Mouse (Mus musculus): ENCODE results near the gene Clic3.

Gene Clic3

DNA sequence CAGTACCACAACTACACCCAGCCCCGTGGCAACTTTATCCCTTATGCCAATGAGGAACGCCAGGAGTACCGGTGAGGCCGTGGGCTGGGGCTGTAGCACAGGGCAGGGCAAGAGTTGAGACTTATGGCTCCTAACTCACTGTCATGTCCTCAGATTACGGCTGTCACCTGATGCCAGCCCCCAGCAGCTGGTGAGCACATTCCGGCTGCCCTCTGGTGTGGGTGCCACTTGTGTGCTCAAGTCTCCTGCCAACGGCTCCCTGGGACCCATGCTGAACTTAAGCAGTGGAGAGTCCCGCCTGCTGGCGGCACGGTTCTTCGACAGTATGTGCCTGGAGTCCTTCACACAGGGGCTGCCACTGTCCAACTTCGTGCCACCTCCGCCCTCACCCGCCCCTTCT is 14.0 kb upstream of the Clic3 start:
- in situ Hi-C loops (cut with MboI, MseI) = no loop called here

- in situ Hi-C loops (cut with MboI, MseI) = no loop called here
These were observed 5.6 kb upstream of the Clic3 start for GRCm38 (mm10) chr2:25450853-25451647.

GRCm38 (mm10) chr2:25452951-25453350 is 3.7 kb upstream of the Clic3 start:
- in situ Hi-C loops (cut with MboI, MseI) = no loop called here

DNA sequence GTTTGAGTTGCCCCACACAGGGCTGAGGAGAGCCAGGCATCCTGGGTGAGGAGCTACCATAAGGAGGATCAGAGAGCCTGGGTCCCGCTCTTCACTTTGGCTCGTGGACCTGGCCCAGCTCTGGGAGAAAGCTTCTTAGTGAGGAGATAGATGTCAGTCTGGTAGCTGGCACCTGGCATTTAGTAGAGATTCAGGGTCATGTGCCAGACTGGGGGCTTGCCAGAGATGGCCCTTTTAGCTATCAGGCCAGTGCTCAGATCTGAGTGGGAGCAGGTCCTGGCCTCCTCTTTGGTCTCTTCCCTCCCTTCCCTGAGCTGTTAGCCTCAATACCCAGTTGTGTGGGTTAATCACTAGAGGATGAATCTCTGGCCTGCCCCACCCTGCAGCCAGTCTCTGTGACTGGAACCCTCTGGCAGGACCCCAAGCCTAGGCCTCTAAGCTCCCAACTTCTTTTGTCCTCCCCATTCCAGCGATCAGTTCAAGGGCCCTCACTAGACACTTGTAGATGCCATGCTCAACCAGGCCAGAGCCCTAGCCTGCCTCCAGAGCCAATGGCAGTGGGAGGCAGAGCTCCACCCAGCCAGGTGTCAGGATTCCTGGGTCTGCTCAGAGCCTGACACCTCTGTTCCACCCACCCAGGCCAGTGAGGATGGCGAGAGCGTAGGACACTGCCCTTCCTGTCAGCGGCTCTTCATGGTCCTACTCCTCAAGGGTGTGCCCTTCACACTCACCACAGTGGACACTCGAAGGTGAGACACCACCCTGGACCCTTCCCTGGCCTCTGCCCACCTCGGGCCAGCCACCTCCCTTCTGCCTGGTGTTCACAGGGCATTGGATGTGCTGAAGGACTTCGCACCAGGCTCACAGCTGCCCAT is 621 bp downstream of the Clic3 start:
- in situ Hi-C loops (cut with MboI, MseI) = no loop called here

GRCm38 (mm10) chr2:25458911-25459310 is 2.3 kb downstream of the Clic3 start:
- in situ Hi-C loops (cut with MboI, MseI) = no loop called here

- in situ Hi-C loops (cut with MboI, MseI) = no loop called here
These were observed 3.5 kb downstream of the Clic3 start for GRCm38 (mm10) chr2:25460135-25460534.

GRCm38 (mm10) chr2:25460551-25461309 is 4.1 kb downstream of the Clic3 start, which contains the start of gene Paxx:
Paxx (minus strand) TSS chr2:25461094.
- in situ Hi-C loops (cut with MboI, MseI) = no loop called here

GRCm38 (mm10) chr2:25461407-25461806 is 4.8 kb downstream of the Clic3 start:
- in situ Hi-C loops (cut with MboI, MseI) = no loop called here

GRCm38 (mm10) chr2:25463630-25464029 is 7.0 kb downstream of the Clic3 start:
- in situ Hi-C loops (cut with MboI, MseI) = no loop called here

GRCm38 (mm10) chr2:25465256-25465655 is 8.6 kb downstream of the Clic3 start:
- in situ Hi-C loops (cut with MboI, MseI) = no loop called here

DNA sequence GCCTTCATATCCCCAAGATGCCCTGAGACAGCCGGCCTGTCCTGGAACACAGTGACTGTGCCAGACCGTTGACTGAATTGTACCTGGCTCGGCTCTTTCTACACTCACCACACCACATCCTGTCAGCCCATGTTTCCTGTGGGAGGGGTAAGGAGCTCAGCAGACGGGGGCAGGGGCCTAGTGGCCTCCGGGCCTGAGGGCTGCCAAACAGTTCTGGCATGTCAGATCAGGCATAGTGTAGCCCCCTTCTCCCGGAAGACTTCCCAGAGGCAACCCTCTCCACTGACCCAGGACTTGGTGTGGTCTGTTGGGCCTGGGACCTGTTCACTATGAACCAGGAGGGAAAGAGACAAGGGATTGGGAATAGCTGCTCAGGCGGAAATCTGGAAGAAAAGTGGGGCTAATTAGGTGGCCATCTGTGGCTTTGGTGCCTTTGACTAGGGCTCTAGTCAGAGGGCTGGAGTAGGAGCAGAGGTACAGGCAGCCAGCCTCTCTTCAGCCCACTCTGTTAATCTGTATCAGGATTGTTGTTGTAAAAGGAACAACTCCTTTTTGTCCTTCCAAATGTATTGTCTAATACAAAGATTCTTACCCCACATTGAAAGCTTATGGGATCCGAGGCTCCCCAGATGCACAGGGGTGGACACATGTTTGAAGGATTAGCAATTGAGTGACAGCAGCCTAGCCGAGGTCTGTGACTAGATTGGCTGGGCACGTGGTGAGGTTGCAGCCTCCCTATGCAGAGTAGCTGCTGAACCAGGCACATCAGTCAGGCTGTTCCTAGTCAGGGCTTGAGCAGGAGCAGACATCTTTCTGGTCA is 9.4 kb downstream of the Clic3 start:
- in situ Hi-C loops (cut with MboI, MseI) = no loop called here

- in situ Hi-C loops (cut with MboI, MseI) = no loop called here
These were observed 11.1 kb downstream of the Clic3 start for GRCm38 (mm10) chr2:25467606-25468303.

DNA sequence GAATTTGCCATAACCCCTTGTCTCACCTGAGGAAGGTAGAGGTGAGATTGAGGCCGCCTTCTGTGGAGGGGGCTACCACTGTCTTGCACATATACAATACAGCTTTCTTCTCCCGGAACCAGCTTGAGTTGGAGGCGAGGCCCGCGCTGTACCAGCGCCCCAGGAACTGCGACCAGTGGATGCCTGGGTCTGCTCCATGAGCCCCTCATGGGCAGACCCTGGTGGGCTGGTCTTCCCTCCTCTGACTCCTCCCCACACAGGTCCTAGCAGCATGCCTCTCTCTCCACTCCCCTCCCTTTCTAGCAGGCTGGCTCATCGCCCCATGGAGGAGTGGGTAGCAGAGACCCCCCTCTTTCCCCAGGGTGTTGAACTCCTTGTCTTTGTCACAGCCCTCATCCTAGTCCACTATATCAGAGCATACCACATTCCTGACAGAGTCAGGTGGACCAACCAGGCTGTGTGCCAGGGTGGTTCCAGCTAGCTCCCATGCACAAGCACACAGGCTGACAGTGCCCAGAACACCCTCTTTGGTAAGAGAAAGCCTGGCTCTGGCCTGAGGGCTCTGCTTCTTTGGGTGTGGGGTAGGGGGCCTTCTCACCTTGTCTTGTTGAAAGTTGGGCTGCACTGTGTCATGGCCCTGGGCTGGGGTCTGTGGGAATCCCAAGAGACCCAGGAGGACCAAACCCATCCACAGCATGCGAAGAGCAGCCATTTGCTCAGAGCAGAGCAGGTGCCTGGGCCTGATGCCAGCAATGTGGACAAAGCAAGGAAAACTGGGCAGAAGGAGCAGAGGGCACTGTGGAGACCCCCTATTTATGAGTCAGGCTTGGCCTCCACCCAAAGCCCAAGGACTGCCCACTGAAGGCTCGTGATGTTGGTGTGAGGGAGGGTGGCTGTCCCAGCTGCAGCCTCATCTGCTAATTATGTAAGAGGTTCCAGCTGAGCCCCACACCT is 12.6 kb downstream of the Clic3 start:
- in situ Hi-C loops (cut with MboI, MseI) = no loop called here

DNA sequence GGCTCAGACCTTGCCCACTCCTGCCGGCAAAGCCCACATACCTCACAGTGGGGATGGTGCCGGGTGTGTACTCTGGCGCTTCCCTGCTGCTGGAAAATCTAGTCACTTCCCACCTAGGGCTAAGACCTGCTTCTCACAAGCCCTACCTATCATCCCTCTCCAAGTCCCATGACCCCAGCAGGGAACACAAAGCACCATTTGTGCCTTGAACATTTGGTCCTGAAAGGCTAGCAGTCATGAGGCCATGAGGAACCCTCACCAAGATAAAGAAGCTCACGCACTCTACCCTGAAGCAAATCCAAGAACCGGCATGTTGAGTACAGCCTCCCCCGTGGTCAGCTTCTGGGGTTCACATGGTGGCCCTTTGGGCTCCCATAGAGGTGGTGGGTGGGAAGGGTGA is 13.3 kb downstream of the Clic3 start, which contains the start of gene Ptgds:
Gene Ptgds, minus strand, starts transcription at position 78 of the 400 bp plus-strand sequence.
- in situ Hi-C loops (cut with MboI, MseI) = no loop called here

- in situ Hi-C loops (cut with MboI, MseI) = no loop called here
These were observed 15.9 kb downstream of the Clic3 start for GRCm38 (mm10) chr2:25472550-25472949.

DNA sequence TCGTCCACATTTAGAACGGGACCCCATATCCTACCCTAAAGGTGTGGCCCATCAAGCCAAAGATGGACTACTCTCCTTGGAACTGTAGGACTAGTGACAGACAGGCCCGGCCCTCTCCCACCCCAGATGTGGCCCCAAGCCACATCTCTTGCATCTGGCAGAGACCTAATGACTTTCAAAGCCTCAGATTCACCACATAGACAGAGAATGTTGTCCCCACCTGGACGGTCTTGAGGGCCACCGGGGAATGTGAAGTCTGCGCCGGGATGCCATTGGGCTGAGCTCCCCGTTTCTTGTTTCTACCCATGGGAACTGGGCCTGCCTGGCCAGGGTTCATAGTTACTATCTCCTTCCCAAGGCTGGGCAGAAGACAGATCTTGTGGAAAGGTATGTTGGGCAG is 20.9 kb downstream of the Clic3 start:
- in situ Hi-C loops (cut with MboI, MseI) = no loop called here

DNA sequence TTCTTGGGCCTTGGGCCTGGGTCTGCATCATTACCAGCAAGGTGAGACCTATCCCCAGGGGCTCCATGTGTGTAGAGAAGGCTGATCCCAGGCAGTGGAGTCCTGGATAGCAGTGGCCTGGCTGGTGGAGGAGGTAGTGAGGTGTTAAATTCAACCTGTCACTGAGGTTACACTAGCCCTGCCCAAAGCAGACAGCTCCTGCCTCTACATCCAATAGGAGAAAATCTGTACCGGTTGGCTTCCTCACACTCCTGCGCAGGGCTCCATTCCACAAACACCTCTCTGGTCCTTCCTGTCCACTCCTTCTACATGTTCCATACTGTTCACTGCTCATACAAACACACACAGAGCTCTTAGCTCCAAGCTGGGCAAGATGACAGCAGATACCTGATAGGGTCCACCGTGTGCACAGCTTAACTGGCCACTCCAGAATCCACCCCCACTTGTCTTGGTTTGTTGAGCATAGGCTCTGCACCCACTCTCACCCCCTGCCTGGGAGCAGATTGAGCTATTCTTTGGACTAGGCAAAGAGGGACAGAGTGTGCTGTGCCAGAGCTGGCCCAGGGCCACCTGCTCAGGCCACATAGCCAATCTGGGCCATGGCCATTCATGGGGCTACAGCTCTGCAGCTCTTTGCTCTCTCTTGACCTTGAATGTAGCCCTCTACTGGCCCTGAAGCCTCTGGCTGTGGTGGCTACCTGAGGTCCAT is 21.5 kb downstream of the Clic3 start:
- in situ Hi-C loops (cut with MboI, MseI) = no loop called here

DNA sequence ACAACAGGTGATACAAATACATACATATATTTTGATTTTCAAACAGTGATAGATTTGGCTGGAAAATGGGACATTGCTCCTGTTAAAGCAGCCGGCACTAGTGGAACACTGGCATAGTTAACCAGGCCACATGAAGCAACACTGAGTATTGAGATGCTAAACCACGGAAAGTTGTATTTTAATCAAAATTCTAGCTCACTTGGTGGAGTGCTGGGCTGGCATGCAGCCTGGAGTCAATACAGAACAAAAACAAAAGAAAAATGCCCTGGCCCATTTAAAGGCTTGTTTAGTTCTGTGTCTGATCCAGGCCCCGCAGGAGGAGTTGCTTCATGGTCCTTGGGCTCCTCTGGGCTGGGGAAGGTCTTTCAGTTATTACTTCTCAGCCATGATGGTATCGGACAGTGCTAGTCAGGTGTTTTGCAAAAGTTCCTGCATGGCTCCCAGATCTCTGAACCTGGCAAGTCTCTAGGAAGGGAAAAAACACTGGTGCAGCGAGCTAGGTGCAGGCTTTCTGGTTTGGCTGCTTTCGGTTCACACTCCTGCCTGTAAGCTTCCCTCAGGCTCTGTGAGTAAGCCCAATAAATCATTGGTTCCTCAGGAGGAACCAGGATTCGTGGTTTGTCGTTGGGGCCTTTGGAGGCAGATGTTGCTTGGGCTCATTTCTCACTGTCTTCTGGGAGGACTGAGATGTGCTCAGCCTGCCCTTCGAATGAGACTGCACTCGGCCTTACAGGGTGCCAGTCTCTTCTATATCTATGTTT is 23.1 kb downstream of the Clic3 start:
- in situ Hi-C loops (cut with MboI, MseI) = no loop called here

Data from T-helper 2 cell (primary cell).